ENCODE assay signal across 12 mouse cellular contexts in the genomic region with DNA sequence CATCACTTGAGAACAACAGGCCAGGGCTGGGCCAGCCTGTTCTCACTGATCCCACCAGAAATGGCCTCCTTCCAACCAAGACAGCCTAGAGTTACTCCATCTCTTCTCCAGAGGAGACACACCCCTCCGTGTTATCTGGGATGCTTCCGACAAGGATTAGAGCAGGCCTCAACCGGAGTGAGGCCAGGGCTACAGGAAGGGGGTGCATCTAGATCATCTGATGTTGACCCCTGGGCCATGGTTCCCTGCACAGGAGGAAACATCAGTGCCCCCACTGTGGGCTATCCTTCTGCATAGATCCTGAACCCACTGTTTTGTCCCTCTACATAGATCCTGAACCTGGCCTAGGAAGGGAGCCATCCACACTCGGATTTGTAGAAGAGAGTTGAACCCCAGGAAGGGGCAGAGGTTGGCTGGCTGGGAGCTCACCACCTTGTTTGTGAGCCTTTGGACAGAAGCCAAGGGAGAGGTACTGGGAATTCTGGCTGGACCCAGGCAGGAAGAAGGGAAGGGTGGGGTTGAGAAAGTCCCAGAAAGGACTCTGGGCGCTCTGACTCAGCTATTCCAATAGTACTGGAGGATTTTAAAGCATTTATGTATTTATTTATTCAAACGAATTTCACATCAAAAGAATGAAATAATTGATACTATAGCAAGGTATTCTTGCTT.
DNase-seq lines count a peak whose midpoint lies in the region; ATAC-seq and TF ChIP-seq lines count a peak whose summit lies in the region.
"Had no signal": no experiment of that assay in that cellular context is flagged by ENCODE, and none has a peak within 500 bp of the region (broad histone marks: within the 10 kb centered on the region; RNA-seq: fewer than 3 reads in every experiment).

No protein-coding gene starts in this region.

- no peak overlapping the region for H3K4me2 ChIP-seq in neural tube, embryonic 14.5 days (ENCODE audit: low read depth, low read length)
- H3K4me2 ChIP-seq in kidney, postnatal 0 days (ENCODE audit: low read length), result no peak overlapping the region
- no peak overlapping the region for H3K4me2 ChIP-seq in stomach, embryonic 15.5 days

- intact Hi-C loops in gastrocnemius, adult 2 months (cut with DNase I), result no loop called here

- TF ChIP-seq CTCF in gastrocnemius, adult 2 months (IDR thresholded peaks at IDR 0.05), result no peak
- no peak for TF ChIP-seq CTCF in kidney, postnatal 0 days (IDR thresholded peaks at IDR 0.05; ENCODE audit: low read depth)

- no peaks in the 10 kb centered on the region for H3K9me3 ChIP-seq in neural tube, embryonic 14.5 days (ENCODE audit: control insufficient read depth, low read length)
- no peaks in the 10 kb centered on the region for H3K9me3 ChIP-seq in kidney, postnatal 0 days (replicated peaks; ENCODE audit: low read length)
- H3K9me3 ChIP-seq in stomach, embryonic 15.5 days, result no peaks in the 10 kb centered on the region

- peaks cover 4% of the 10 kb centered on the region; the same call in 1 of the 2 replicates for H3K36me3 ChIP-seq in neural tube, embryonic 14.5 days (ENCODE audit: control insufficient read depth, insufficient read depth, low read length)
- peaks cover 42% of the 10 kb centered on the region for H3K36me3 ChIP-seq in kidney, postnatal 0 days (ENCODE audit: insufficient read depth, low read length)
- peaks cover 45% of the 10 kb centered on the region for H3K36me3 ChIP-seq in stomach, embryonic 15.5 days

- 70% methylated on average over 6 of the region's 6 CpGs for WGBS in neural tube, embryonic 14.5 days
- WGBS in kidney, postnatal 0 days, result 55% methylated on average over 6 of the region's 6 CpGs
- WGBS in stomach, embryonic 15.5 days, result 64% methylated on average over 6 of the region's 6 CpGs

- no peak overlapping the region for H3K9ac ChIP-seq in neural tube, embryonic 14.5 days (replicated peaks; ENCODE audit: low read depth, low read length)
- no peak overlapping the region for H3K9ac ChIP-seq in kidney, postnatal 0 days (ENCODE audit: low read depth, low read length)
- H3K9ac ChIP-seq in stomach, embryonic 15.5 days, result no peak overlapping the region

- H3K27me3 ChIP-seq in neural tube, embryonic 14.5 days (ENCODE audit: control insufficient read depth, insufficient read depth, low read length), result no peaks in the 10 kb centered on the region
- no peaks in the 10 kb centered on the region for H3K27me3 ChIP-seq in kidney, postnatal 0 days (ENCODE audit: insufficient read depth, low read length)
- no peaks in the 10 kb centered on the region for H3K27me3 ChIP-seq in stomach, embryonic 15.5 days (replicated peaks)
- H3K27me3 ChIP-seq: CH12.LX had no signal

- H3K27ac ChIP-seq in gastrocnemius, adult 2 months, result peak overlapping the region; percentile 81
- H3K27ac ChIP-seq in neural tube, embryonic 14.5 days (ENCODE audit: low read depth, low read length), result peak overlapping the region; percentile 62; the same call in 1 of the 2 replicates
- peak overlapping the region; percentile 10; the same call in 1 of the 2 replicates for H3K27ac ChIP-seq in kidney, postnatal 0 days
- H3K27ac ChIP-seq in stomach, embryonic 15.5 days, result peak overlapping the region; percentile 14; the same call in 1 of the 2 replicates

- DNase-seq in gastrocnemius, adult 2 months, result no peak
- DNase-seq in gastrocnemius, postnatal 4 days (ENCODE audit: low spot score in 2 of 2), result no peak
- DNase-seq in neural tube, embryonic 10.5 days (ENCODE audit: extremely low spot score, low spot score), result no peak
- no peak for DNase-seq in kidney, postnatal 0 days (ENCODE audit: low spot score)
- DNase-seq in layer of hippocampus, adult 11-12 months (ENCODE audit: low spot score), result no peak
- DNase-seq in urinary bladder, postnatal 25 days (ENCODE audit: low spot score), result no peak
- DNase-seq: cerebellum, adult 11 months; left cerebral cortex, postnatal 4 days; thymus, postnatal 14 days had no signal

- no peak overlapping the region for H3K4me3 ChIP-seq in gastrocnemius, adult 2 months
- H3K4me3 ChIP-seq in neural tube, embryonic 14.5 days (ENCODE audit: low read depth, low read length), result no peak overlapping the region
- no peak overlapping the region for H3K4me3 ChIP-seq in kidney, postnatal 0 days (replicated peaks; ENCODE audit: low read depth, low read length)
- no peak overlapping the region for H3K4me3 ChIP-seq in stomach, embryonic 15.5 days (replicated peaks)

- no peak for ATAC-seq in neural tube, embryonic 14.5 days (ENCODE audit: low read depth)
- no peak for ATAC-seq in kidney, postnatal 0 days (replicated peaks; ENCODE audit: low FRiP score, low read depth)
- no peak for ATAC-seq in stomach, embryonic 15.5 days (ENCODE audit: insufficient read depth, low FRiP score, low read depth)

- peaks cover 20% of the 10 kb centered on the region for H3K4me1 ChIP-seq in neural tube, embryonic 14.5 days (ENCODE audit: control insufficient read depth, insufficient read depth, low read length)
- peaks cover 26% of the 10 kb centered on the region; the same call in 1 of the 2 replicates for H3K4me1 ChIP-seq in kidney, postnatal 0 days (replicated peaks; ENCODE audit: insufficient read depth, low read length)
- peaks cover 15% of the 10 kb centered on the region for H3K4me1 ChIP-seq in stomach, embryonic 15.5 days

Comparison
In these comparisons a context has a peak if more than half of its experiments do, and no peak if none do; other contexts are left out.
1. H3K27ac ChIP-seq: peak in every context shown above with its lines; median percentile 81 in gastrocnemius, adult 2 months; 62 in neural tube, embryonic 14.5 days; 14 in stomach, embryonic 15.5 days; 10 in kidney, postnatal 0 days.